Mouse (Mus musculus) liver (tissue): ENCODE measurements around the gene Adgrf1.
"Not testable (repeated sequence)": the region's sequence is repeated elsewhere in the genome, so short reads cannot be mapped to it uniquely, and the experiment has no call there.

ENCODE experiments used
- DNase-seq: peaks from one replicate; pipeline ENCODE4 v3.0.0-alpha.2; 2020; ENCODE audit warnings: mixed read lengths

Adgrf1 gene

GRCm38 (mm10) chr17:43267046-43267749, 2.9 kb upstream of the Adgrf1 start:
- peak; percentile 24 for DNase-seq

DNA sequence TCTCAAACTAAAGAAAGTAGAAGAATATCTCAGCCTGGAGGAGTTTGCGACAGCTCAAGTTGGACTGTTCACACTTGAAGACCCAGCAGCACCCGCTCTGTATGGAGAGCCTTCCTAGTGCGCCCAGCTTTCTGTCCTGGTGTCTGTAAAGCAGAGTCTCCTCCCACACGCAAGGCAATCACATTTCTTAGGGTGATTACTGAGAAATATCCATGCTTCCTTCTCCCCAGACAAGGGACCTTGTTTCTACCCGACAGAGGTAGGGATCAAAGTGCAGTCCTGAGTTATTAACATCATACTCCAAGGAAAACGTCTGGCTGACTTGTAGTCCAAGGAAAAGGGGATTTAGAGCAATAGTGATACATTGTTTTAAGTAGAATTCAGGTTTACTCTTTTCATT, 6.1 kb downstream of the Adgrf1 start:
- no peak for DNase-seq

DNA sequence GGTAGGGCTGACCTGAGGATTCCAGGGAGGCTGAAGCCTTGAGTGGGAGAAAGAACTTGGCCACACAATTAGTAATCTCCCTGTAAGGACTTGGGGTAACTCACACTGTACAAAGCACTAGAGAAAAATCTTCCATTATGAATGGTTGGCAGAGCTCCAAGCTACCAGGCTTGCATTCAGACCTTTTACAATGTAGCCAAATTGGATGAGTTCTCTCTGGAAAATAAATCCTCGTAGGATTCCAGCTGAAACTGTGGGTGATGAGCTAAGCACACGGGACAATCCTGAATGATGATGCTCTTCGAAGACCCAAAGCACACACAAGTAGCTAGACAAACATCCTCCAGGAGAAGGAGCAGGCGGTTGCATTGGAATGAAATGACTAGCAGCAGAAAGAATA, 7.1 kb downstream of the Adgrf1 start:
- DNase-seq, result no peak

- DNase-seq, result no peak
These were observed 9.5 kb downstream of the Adgrf1 start for GRCm38 (mm10) chr17:43279671-43280070.

DNA sequence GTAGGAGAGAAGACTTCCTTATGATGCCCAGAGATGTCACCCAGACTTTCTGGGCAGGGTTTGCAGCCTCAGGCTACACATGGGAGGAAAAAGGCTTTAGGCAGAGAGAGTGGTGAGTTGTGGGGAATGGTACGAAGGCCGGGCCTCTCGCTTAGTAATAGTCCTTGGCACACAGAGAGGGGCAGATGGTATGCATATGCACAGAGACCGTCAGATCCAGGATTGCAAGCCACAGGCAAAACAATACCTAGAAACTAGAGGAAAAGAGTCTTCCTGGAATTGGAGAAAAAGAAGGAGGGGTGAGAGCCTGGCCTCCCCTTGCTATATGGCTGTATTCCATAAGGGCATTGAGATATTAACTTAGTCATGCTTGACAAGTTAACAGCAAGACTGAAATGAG, 12.2 kb downstream of the Adgrf1 start:
- DNase-seq, result no peak

GRCm38 (mm10) chr17:43282828-43283227, 12.7 kb downstream of the Adgrf1 start:
- DNase-seq, result no peak

DNA sequence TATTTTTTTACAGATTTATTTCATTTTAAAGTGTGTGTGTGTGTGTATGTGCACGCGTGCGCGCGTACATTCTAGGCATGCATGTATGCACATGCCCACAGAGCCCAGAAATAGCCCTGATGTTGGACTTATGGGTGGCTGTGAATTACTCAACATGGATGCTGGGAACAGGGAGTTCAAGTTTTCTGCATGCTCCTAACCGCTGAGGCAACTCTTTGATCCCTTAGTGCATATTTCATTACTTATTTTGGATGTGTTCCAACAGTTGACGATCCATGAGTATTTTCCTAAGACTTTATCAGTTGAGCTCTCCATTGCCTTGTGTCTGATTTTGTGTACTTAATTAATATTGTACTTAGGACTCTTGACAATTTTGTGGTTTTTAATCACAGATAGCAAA, 29.4 kb downstream of the Adgrf1 start:
- DNase-seq, result no peak

- DNase-seq, result no peak
These were observed 56.0 kb downstream of the Adgrf1 start for GRCm38 (mm10) chr17:43325986-43326671.

DNA sequence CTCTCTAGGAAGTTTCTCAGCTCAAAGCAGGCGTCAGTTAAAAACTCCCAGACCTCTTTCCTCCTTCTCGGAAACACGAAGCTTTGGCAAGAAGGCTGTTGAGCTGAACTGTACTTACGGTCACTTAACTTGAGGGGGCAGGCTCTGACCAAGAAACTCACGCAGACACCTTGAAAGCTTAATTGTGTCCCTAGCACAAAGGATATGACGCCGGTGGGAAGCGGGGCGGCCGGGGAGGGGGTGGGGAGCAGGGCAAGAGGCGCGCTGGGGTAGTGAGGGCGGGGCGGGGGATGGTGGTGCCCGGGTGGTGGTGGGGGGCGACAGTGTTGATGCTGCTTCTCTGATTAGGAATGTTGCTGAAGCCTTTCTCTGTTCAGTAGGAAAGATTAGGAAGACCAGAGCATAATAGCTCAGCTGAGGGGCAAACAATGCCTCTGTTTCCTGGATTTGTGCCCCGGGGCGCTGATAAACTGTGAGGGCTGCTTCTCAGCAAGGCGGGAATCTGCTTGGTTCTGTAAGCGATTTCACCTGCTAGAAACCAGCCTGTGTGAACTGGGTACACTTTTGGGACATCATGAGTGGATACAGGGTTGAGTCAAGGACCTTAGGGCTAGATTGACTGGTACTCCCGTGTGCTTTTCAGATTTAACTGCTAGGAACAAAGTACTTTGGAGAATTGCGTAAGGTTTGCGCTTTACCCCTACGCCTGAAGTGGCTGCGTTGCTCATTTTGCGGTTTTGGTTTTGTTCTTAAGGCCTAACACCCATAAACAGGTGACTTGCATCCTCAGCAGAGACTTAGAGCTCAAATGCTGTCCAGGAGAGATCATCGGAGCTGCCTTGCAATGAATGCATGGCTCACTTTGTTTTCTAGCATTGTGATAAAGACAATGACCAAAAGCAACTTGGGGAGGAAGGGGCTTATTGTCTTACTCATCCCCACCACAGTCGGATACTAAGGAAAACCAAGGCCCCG, 56.9 kb downstream of the Adgrf1 start:
- DNase-seq, result peak; percentile 73

- DNase-seq, result peak; percentile 82
These were observed 57.7 kb downstream of the Adgrf1 start for GRCm38 (mm10) chr17:43327810-43328209.

GRCm38 (mm10) chr17:43329216-43329615, 59.1 kb downstream of the Adgrf1 start:
- DNase-seq, result peak; percentile 51

DNA sequence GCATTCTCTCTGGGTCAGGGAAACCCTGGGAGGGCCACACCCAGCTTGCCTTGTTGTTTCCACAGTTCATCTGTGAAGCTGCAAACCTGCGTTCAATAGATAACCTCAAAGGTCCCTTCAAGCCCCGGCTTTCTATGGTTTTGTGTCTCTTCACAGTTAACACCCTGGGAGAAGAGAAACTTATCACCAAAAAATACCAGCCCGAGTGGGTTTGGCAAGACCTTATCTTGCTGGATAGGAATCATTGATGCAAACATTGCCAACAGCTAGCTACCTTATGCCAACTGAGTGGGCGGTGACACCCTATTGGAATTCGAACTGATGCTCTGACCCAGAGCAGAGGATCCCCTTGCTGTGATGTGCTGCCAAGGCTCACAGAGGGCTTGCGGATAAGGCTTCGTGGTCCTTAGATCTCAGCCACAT, 59.6 kb downstream of the Adgrf1 start:
- peak; percentile 78 for DNase-seq

- DNase-seq, result no peak
These were observed 62.6 kb downstream of the Adgrf1 start for GRCm38 (mm10) chr17:43332686-43333085.

DNA sequence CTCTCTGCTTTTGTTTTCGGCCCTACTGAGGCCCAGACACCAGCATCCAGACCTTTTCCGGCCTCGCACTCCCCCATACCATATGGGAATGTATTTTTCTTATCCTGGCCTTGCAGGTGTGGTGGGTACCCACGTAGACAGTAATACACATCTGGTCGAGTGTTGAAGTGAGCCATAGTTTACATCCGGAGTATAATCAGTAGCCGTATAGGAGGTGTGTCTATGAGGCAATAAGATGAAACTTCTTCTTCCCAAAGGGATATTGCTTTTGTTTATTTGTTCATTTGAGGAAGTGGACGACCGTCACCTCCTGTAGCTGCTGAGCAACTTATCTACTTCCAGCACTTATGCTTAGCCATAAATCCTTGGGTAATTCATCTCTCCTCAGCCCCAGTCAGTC, 63.9 kb downstream of the Adgrf1 start:
- DNase-seq, result no peak

- DNase-seq, result no peak
These were observed 67.5 kb downstream of the Adgrf1 start for GRCm38 (mm10) chr17:43337643-43338042.

DNA sequence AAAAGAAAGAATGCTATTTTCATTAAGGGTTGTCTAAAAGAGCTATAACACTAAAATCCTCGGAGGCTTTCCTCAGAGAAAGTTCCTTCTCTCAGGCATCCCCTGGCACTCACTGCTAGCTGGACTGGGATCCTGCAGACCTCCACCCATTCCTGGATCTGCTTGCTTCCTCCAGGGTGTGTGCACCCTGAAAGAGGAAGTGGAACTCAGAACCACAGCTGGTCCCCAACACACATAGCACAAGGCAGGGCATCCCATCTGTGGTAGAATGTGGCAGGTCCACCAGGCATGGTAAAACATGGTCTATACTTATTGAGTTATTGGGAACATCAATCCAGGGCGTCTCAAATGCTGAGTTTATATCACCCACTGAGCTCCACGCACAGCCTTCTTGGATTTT, 68.2 kb downstream of the Adgrf1 start:
- DNase-seq, result no peak

GRCm38 (mm10) chr17:43346499-43346898, 76.4 kb downstream of the Adgrf1 start:
- not testable (repeated sequence) for DNase-seq

- DNase-seq, result no peak
These were observed 87.9 kb downstream of the Adgrf1 start for GRCm38 (mm10) chr17:43357902-43358539.

DNA sequence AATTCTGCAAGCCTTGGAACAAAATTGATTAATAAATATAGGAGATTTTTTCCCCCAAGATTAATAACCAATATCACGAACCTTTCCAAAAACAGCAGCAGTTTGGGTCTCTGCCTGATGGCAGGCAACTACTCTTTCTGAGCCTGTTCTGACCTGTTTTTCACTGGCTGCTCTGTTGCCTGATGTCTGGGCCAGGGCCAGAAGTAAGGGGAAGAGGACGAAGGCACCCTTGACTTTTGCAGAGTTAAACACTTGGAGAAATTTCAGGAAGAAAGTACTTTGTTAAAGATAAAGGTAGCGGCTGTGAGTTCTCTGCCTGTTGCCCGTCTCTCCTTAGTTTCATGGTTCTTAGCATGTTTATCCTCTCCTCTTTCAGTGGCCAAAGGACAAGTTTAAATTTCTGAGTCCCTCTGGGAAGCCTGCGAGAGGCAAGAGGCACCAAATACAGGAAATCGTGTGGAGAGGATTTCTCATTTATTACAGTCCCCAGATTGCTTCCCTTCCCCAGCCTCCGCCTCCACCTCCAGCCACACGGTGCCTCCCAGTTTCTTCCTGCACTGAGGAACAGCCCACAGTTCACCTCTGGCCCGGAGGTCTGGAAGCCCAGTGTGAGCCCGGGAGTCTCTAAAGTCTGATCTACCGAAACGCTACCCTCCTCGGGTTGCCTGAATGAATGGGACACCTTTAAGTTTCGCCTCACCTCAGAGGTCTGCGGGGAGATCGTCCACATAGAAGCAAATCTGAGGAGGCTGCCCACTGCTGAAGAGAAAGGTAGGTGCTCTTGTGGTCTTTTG, 89.9 kb downstream of the Adgrf1 start, which contains the start of gene Adgrf5:
TSS of gene Adgrf5 (plus strand) at position 626 of the 794 bp plus-strand sequence.
- DNase-seq, result no peak

- no peak for DNase-seq
These were observed 90.9 kb downstream of the Adgrf1 start for GRCm38 (mm10) chr17:43361021-43361420.

DNA sequence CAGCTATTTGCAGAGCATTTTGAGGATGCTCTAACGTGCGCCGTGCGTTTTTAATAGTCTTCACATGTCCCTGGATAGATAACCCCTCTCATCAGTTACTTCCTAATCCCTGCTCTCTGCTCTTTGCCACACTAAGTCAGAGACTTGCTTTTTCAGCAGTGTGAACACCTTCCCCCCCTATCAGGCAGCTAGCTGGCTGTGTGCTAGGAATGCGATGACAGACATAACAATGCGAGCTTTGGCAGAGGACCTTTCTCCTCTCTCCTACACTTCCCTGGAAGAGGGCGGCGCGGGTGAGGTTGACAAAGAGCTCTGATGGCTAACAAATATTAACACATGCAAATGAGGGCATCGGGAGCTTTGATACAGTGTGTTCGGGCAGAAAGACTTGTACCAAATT, 92.2 kb downstream of the Adgrf1 start:
- no peak for DNase-seq

- no peak for DNase-seq
These were observed 92.8 kb downstream of the Adgrf1 start for GRCm38 (mm10) chr17:43362881-43363280.
